Mouse (Mus musculus) E14TG2a.4 (cell line): ENCODE data around the gene Tmem121b.

Experiments used
- CTCF ChIP-seq: conservative IDR thresholded peaks from 2 replicates; pipeline ENCODE4 v1.5.1; 2014; ENCODE audit warnings: low read length
- NANOG ChIP-seq: IDR thresholded peaks from 2 replicates; pipeline ENCODE4 v1.6.1; 2014; ENCODE audit warnings: borderline replicate concordance, low read length, mixed read lengths
- POU5F1 ChIP-seq: IDR thresholded peaks from 2 replicates; pipeline ENCODE4 v1.6.1; 2014; ENCODE audit warnings: low read length, borderline replicate concordance

- TF ChIP-seq CTCF = no peak
- TF ChIP-seq POU5F1 = no peak
- TF ChIP-seq NANOG = peak; percentile 74; the same call in 1 of the 2 replicates
Observed at GRCm38 (mm10) chr6:120539781-120540231, 46.2 kb upstream of the Tmem121b start.
